Comparison of ENCODE assay signal across 16 mouse cellular contexts in genomic region chr1:20301631-20302030, GRCm38 (mm10).
DNase-seq lines count a peak whose midpoint lies in the region; ATAC-seq and TF ChIP-seq lines count a peak whose summit lies in the region.
"Had no signal": no experiment of that assay in that cellular context is flagged by ENCODE, and none has a peak within 500 bp of the region (broad histone marks: within the 10 kb centered on the region; RNA-seq: fewer than 3 reads in every experiment).

No protein-coding gene starts in this region.

- H3K4me1 ChIP-seq in cerebellum, adult 2 months (ENCODE audit: control insufficient read depth, insufficient read depth, low read length), result no peaks in the 10 kb centered on the region
- peaks cover 23% of the 10 kb centered on the region for H3K4me1 ChIP-seq in midbrain, embryonic 10.5 days
- H3K4me1 ChIP-seq in midbrain, embryonic 13.5 days (replicated peaks), result peaks cover 20% of the 10 kb centered on the region

- no peaks in the 10 kb centered on the region for H3K27me3 ChIP-seq in cerebellum, adult 2 months (ENCODE audit: control insufficient read depth, insufficient read depth, low read length)
- H3K27me3 ChIP-seq in midbrain, embryonic 10.5 days (ENCODE audit: low read depth, poor library complexity, severe bottlenecking), result peaks cover 78% of the 10 kb centered on the region
- H3K27me3 ChIP-seq in midbrain, embryonic 13.5 days, result peaks cover 58% of the 10 kb centered on the region

- 19% methylated on average over 3 of the region's 3 CpGs for WGBS in cerebellum, adult 2 months
- WGBS in midbrain, embryonic 10.5 days, result 73% methylated on average over 3 of the region's 3 CpGs
- 53% methylated on average over 3 of the region's 3 CpGs for WGBS in midbrain, embryonic 13.5 days

- H3K36me3 ChIP-seq in midbrain, embryonic 10.5 days, result no peaks in the 10 kb centered on the region
- no peaks in the 10 kb centered on the region for H3K36me3 ChIP-seq in midbrain, embryonic 13.5 days
- H3K36me3 ChIP-seq: midbrain, embryonic 12.5 days had no signal

- no peak overlapping the region for H3K27ac ChIP-seq in cerebellum, adult 2 months (ENCODE audit: insufficient read depth, low read length)
- H3K27ac ChIP-seq in midbrain, embryonic 10.5 days (replicated peaks), result 0 out of 2 replicates have a peak overlapping the region, but pooled peaks have one; percentile 9
- no peak overlapping the region for H3K27ac ChIP-seq in midbrain, embryonic 13.5 days
- peak overlapping the region; percentile 64 for H3K27ac ChIP-seq in layer of hippocampus, adult 2 months
- H3K27ac ChIP-seq: heart, adult 2 months; midbrain, embryonic 12.5 days had no signal

- no peak for TF ChIP-seq POLR2A in cerebellum, adult 2 months (IDR thresholded peaks at IDR 0.05; ENCODE audit: borderline replicate concordance, insufficient read depth, low read length)

- no peak overlapping the region for H3K4me3 ChIP-seq in cerebellum, adult 2 months (replicated peaks; ENCODE audit: insufficient read depth, low read depth, low read length)
- H3K4me3 ChIP-seq in midbrain, embryonic 10.5 days, result no peak overlapping the region
- H3K4me3 ChIP-seq in midbrain, embryonic 13.5 days (replicated peaks), result no peak overlapping the region
- H3K4me3 ChIP-seq in layer of hippocampus, adult 2 months, result no peak overlapping the region
- H3K4me3 ChIP-seq: heart, adult 2 months; midbrain, embryonic 12.5 days had no signal

- no peak overlapping the region for H3K9ac ChIP-seq in midbrain, embryonic 13.5 days (replicated peaks)
- H3K9ac ChIP-seq: midbrain, embryonic 12.5 days had no signal

- H3K9me3 ChIP-seq in midbrain, embryonic 10.5 days (replicated peaks), result no peaks in the 10 kb centered on the region
- no peaks in the 10 kb centered on the region for H3K9me3 ChIP-seq in midbrain, embryonic 13.5 days
- H3K9me3 ChIP-seq: midbrain, embryonic 12.5 days had no signal

- TF ChIP-seq CTCF in cerebellum, adult 2 months (IDR thresholded peaks at IDR 0.05; ENCODE audit: borderline replicate concordance, insufficient read depth, low read depth, low read length), result no peak
- no peak for TF ChIP-seq CTCF in layer of hippocampus, adult 2 months (conservative IDR thresholded peaks at IDR 0.05)

- ATAC-seq in midbrain, embryonic 13.5 days, result no peak
- ATAC-seq: activated CD4-positive, CD25-positive, alpha-beta regulatory T cell, adult 4 months had no signal

- H3K4me2 ChIP-seq in midbrain, embryonic 13.5 days (replicated peaks), result no peak overlapping the region

- DNase-seq in cerebellum, postnatal 10 days, result peak; percentile 2 to 4
- DNase-seq in cerebellum, adult 2 months, result no peak
- DNase-seq in midbrain, embryonic 10.5 days (ENCODE audit: low spot score), result no peak
- DNase-seq in layer of hippocampus, adult 2 months (ENCODE audit: low spot score in 2 of 2), result peak; percentile 59
- peak; percentile 45 to 49 for DNase-seq in layer of hippocampus, postnatal 36 days
- no peak for DNase-seq in lung, postnatal 36 days
- DNase-seq: adrenal gland, adult 8-10 months; cerebellum, adult 8-10 months; gastrocnemius, postnatal 25 days; heart, adult 2 months; kidney, adult 11 months; thymus, adult 18-20 months; thymus, postnatal 36 days had no signal

Comparison
In these comparisons a context has a peak if more than half of its experiments do, and no peak if none do; other contexts are left out.
1. DNase-seq: peak in cerebellum, postnatal 10 days (2 of 2), layer of hippocampus, adult 2 months (2 of 2) and layer of hippocampus, postnatal 36 days (2 of 2); none in cerebellum, adult 2 months (0 of 2), midbrain, embryonic 10.5 days (single experiment) and lung, postnatal 36 days (single experiment).
2. H3K27ac ChIP-seq: peak in midbrain, embryonic 10.5 days (single experiment) and layer of hippocampus, adult 2 months (single experiment); none in cerebellum, adult 2 months (single experiment) and midbrain, embryonic 13.5 days (single experiment).